Mouse (Mus musculus): ENCODE data around the gene Tmem138. TPM values are rescaled to one million over a fixed set of nuclear protein-coding genes. Genes with fewer than 3 reads are reported as not detected.

The Tmem138 gene
- total RNA-seq, 4 experiments from 2014 or later = 13.8 to 15.5 (median 14.5) TPM

Other genes starting within 250 kb of the Tmem138 start
- 100 to 1,000 TPM; 268 to 306 (median 296) TPM for gene Syt7, start 188.3 kb downstream of the Tmem138 start, total RNA-seq (2022)
- 10 to 100 TPM; 49.9 to 67.8 (median 54.8) TPM for gene Lrrc10b, start 119.9 kb downstream of the Tmem138 start, total RNA-seq (2022)
- 1 to 10 TPM; 1.0 to 3.1 (median 1.7) TPM for gene Ppp1r32, start 94.4 kb downstream of the Tmem138 start, total RNA-seq (2022)
- 10 to 100 TPM; 74.4 to 82.2 (median 78.3) TPM for gene Cpsf7, start 52.1 kb downstream of the Tmem138 start, total RNA-seq (2022)
- 10 to 100 TPM; 47.1 to 55.9 (median 51.2) TPM for gene Sdhaf2, start 51.2 kb downstream of the Tmem138 start, total RNA-seq (2022)
- 10 to 100 TPM; 10.9 to 13.8 (median 12.9) TPM for gene Tmem216, start 21.1 kb downstream of the Tmem138 start, total RNA-seq (2022)
- 10 to 100 TPM; 12.4 to 13.2 (median 12.8) TPM for gene Cyb561a3, start 190 bp downstream of the Tmem138 start, total RNA-seq (2022)
- gene Ddb1, start 28.0 kb upstream of the Tmem138 start, total RNA-seq (2022) = 100 to 1,000 TPM; 181 to 219 (median 206) TPM
- gene Tkfc, start 28.3 kb upstream of the Tmem138 start, total RNA-seq (2022) = 10 to 100 TPM; 17.4 to 19.9 (median 19.3) TPM
- under 1 TPM; 0.39 to 0.77 (median 0.47) TPM for gene Vwce, start 56.9 kb upstream of the Tmem138 start, total RNA-seq (2022)
- not detected for gene Pga5, start 100.7 kb upstream of the Tmem138 start, total RNA-seq (2022)
- 10 to 100 TPM; 17.8 to 23.9 (median 20.9) TPM for gene Vps37c, start 111.4 kb upstream of the Tmem138 start, total RNA-seq (2022)
- gene Cd5, start 161.6 kb upstream of the Tmem138 start, total RNA-seq (2022) = under 1 TPM; 0.13 to 0.51 (median 0.43) TPM